Mouse (Mus musculus): Measurements from ENCODE around the gene Ssbp4.

- TF ChIP-seq EP300 (IDR thresholded peaks at IDR 0.05; ENCODE audit: low read depth) (no peak), CTCF (IDR thresholded peaks at IDR 0.05; ENCODE audit: low read depth) (no peak)
Measured at GRCm38 (mm10) chr8:70616645-70617044, 8.0 kb upstream of the Ssbp4 start.
